Mouse (Mus musculus): ENCODE measurements around the gene Sar1b.
"Not testable (repeated sequence)": the region's sequence is repeated elsewhere in the genome, so short reads cannot be mapped to it uniquely, and the experiment has no call there.

The Sar1b gene

DNA sequence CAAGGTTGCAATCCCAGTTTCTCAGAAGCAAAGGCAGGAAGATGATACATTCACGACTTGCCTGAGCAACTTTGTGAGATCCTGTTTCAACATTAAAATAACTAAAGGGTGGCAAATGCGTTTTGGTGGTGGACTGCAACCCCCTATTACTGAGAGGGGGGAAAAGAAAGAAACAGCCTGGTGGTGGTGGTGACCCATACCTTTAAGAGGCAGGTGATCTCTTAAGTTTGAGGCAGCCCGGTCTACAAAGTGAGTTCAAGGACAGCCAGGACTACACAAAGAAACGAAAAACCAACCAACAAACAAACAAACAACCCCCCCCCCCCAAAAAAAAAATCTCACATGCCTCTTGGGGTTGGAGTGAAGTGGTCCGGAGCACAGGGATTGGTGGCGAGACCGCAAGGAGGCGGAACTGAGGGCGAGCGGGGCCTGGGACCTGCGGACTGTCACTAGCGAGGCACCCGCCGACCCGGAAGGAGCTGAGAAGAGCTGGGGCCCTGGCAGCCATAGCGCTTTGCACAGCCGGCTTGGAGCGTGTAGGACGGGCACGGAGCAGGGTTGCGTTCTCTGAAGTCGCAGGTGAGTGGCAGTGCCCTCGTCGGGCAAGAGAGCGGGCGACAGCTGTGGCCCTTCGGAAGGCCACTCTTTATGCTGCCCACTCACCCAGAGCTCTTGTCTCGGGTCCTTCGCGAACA lies at the start of gene Sar1b, which contains the start of gene Sec24a:
Sar1b (plus strand) TSS at position 475 of the 695 bp plus-strand sequence.
Sec24a (minus strand) TSS at position 422 of the 695 bp plus-strand sequence.
- peak; percentile 92 for DNase-seq

DNA sequence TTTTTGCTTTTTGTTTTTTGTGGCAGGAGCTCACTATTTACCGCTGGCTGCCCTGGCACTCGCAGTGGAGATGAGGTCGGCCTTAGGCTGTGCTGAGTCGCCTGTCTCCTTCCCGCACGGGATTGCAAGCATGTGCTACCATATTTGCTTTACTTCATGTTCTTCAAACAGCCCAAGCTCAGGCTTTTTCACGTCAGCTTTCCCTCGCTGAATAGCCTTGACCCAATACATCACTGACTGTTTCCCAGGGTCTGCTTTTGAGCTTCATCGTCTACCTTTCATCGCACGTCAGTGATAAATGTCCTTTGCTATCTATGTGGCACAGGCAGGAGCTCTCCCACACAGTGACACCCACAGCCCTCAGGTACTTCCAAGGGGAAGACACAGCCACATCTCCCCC lies 42.4 kb upstream of the Sar1b start:
- DNase-seq = no peak

DNA sequence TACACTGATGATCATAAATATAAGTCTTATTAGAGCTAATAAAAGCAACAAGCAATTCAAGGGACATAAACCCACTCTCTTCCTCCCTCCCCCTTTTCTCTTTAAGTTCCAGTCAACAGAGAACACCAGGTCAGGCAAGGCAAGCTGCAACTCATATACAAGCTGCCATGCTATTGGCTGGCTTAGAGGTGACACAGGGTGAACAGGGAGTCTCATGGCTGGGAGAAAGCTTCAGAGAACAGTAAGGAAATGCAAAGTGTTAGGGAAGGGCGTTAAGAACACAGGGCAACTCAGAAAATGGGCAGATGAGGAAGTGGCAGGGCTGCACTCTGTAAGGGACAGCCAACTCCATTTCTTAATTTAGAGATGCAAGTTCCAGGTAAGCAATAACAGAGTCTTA lies 30.6 kb upstream of the Sar1b start:
- DNase-seq = no peak

DNA sequence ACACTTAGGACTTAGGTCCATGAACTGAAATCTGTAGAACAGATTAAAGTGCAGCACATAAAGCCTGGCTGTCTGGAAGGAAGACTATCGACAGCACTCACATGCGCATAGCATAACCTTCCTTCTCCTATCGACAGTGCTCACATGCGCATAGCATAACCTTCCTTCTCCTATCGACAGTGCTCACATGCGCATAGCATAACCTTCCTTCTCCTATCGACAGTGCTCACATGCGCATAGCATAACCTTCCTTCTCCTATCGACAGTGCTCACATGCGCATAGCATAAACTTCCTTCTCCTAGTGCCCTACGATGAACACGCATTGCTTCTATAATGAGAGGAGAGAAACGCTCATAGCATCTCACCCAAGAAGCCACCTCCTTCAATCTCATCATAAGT lies 29.3 kb upstream of the Sar1b start:
- DNase-seq = not testable (repeated sequence)

DNA sequence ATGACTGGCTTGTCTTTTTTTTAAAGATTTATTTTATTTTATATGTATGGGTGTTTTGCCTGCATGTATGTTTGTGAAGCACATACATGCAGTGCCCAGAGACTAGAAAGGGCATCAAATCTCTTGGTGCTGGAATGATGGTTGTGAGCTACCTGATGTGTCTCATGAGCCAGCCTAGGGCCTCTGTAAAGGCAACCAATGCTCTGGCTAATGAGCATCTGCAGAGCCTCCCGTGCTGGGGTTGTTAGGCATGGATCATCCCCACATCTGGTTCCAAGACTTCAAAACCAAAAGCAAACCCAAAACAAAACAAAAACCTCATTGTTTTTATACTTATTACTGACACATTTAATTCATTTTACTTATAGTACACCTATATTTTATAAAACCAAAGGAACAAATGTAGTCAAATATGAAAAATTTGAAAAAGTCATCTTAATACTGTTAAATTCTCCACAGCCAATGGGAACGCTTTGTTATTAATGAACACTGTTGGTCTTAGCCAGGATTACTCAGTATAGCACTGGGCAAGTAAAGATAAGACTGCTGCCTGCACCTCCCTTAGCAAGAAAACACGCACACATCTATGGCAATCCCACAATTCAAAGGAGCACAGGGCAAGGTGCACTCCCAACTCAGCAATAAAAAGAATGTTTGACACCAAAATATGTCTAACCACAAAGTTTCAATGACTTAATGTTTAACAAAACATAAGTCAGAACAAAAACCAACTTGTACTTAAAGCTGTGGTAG lies 24.7 kb upstream of the Sar1b start:
- DNase-seq = no peak

DNA sequence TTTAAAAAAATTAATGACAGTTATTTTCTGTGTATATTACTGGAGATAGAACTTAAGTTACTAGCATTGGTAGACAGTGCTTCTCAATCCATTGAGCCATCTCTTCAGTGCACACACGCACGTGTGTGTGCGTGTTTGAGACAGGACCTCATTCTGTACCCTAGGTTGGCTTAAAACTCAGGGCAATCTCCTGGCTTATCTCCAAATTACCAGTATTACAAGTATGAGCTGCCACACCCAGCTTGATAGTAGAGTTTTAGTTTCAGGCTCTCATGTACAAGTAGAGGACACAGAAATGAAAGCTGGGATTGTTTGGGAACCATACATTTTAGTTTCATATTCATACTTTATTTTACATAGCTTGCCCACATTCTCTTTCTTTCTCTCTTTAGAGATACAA lies 22.8 kb upstream of the Sar1b start:
- no peak for DNase-seq

DNA sequence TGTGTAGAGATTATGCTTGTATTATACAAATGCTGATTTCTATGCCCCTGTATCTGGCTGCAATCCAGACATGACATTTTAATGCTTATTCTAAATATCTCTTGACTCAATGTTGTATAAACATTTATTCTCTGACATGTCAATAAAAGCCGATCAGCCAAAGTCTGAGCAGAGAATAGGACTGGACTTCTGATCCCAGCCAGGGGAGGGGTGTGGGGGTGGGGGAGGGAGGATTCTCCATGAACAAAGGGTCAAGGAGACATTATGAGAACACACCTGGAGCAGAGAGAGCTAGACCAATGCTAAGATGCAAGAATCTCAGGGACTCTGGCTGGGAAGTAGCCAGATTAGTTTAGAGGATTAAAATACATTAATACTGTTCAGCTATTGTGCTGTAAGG lies 17.4 kb upstream of the Sar1b start:
- no peak for DNase-seq

DNA sequence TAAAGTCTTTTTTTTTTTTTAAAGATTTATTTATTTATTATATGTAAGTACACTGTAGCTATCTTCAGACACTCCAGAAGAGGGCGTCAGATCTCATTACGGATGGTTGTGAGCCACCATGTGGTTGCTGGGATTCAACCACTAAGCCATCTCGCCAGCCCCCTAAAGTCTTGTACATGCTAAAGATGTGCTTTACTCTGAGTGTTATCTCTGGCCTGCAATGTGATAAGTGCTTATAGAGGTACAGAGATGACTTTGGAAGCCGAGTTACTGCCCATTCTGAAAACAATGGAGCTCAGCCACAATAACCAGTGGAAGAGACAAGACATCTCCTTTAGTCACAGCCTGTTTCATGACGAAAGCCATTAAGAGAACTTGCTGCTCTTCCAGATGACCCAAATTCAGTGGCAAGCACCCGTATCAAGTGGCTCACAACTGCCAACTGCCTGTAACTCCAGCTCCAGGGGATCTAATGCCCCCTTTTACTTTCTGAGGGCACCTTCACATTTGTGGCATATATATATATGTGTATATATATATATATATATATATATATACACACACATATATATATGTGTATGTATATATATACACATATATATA lies 11.8 kb upstream of the Sar1b start:
- DNase-seq = not testable (repeated sequence)

DNA sequence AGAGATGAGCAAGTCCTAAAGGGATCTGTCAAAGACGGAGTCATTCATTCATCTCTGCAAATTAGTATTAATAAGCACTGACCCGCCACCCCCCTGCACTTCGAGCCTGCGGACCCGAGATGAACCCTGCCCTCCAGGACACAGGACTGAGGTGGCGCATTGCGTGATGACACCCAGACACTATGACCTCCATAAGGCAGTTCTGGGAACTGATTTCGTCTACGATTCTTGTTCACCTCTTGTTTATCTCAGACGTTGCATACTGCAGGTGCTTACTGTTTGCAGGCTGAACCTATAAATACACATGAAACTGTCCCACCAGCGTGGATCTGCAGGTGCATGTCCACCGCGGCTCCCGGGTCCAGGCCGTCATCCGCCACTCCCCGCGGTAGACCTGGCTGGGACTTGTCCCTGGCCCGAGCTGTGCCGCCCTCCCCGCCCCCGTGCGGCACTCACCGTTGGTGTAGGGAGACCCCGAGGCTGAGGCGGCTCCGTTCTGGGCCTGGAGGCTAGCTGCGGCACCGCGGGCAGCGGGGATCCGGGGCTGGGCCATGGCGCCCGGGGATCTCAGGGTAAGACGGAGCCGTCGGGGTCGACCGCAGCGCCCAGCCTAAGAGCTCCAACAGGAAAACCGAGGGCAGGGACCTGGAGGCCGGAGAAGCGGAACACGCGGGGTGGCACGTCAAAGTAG lies 7.7 kb upstream of the Sar1b start:
- DNase-seq = peak in 1 of 2 experiments; percentile 63

DNA sequence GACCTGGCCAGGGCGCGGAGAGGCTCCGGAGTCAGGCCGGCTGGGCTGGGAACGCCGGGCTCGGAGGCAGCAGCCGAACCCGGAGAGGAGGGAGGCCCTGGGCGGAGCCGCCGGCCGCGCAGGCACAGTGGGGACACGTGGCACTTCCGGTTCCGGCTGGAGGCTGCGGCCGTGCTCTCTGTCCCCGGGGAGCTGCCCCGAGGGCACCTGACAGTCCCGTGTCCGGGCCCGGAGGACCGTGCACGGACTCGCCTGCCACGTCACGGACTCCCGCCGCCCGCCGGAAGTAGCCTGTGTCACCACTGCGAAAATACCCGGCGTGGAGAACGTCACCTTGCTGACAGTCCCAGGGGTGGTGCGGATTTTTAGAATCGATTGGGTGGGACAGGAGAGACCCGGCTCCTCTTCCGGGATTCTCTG lies 7.1 kb upstream of the Sar1b start:
- peak; percentile 95 to 96 for DNase-seq

DNA sequence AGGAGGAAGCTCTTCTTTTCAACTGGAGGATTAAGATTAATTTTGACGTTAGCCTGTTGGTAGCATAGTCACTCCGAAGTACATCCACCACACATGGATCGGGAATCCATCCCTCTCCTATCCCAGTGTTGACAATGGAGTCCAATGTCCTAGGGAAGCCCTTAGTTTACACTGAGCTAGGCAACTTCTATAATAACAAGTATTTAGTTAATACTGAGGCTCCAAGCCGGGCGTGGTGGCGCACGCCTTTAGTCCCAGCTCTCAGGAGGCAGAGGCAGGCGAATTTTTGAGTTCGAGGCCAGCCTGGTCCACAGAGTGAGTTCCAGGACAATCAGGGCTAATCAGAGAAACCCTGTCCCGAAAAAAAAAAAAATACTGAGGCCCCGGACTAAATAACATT lies 6.5 kb upstream of the Sar1b start:
- DNase-seq = no peak

DNA sequence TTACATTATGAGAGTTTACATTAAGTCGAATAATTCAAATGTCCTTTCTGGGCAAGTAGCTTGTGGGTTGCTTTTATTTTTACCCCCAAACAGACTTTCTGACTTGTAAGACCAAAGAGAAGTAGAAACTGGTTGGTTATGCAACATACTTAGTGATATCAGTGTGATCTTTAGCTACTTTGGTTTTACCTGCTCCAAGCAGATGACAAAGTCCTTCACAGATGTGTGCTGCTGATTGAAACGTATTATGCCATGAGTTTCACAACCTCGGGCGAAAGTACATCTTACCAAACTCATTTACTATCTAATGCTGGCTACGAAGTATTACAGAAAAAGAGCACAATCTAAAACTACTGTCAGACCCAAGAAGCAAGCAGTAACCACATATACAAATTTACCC lies 5.9 kb upstream of the Sar1b start:
- DNase-seq = no peak

DNA sequence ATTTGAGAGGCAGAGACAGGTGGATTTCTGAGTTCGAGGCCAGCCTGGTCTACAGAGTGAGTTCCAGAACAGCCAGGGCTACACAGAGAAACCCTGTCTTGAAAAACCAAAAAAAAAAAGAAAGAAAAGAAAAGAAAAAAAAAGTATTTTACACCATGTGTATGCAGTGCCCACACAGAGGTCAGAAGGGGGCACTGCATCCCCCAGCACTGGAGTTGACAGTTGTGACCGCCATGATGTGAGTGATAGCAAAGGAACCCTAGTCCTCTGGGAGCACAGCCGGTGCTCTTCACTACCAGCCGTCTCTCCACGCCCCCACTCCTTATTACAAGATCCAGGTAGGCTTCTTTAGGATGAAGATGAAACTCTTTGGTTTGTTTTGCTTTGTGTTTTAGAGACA lies 5.3 kb upstream of the Sar1b start:
- DNase-seq = not testable (repeated sequence)

DNA sequence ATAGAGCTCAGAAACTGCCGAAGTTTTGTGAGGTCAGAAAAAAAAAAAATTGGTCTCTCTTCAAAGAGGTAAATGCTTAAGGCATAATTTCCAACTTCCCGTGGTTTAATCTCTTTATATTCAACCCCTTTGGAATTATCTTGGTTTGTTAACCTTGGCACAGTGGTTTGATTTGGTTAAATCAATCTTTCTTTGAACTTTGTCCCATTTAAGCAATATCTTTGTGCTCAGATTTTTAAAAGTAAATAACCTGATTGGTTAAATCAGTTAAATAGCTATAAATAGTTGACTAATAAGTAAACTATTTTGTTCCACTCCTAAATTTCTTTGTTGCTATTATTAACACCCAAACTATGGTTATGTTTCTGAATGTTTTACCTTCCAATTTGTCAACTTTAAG lies 4.2 kb upstream of the Sar1b start:
- DNase-seq = no peak

DNA sequence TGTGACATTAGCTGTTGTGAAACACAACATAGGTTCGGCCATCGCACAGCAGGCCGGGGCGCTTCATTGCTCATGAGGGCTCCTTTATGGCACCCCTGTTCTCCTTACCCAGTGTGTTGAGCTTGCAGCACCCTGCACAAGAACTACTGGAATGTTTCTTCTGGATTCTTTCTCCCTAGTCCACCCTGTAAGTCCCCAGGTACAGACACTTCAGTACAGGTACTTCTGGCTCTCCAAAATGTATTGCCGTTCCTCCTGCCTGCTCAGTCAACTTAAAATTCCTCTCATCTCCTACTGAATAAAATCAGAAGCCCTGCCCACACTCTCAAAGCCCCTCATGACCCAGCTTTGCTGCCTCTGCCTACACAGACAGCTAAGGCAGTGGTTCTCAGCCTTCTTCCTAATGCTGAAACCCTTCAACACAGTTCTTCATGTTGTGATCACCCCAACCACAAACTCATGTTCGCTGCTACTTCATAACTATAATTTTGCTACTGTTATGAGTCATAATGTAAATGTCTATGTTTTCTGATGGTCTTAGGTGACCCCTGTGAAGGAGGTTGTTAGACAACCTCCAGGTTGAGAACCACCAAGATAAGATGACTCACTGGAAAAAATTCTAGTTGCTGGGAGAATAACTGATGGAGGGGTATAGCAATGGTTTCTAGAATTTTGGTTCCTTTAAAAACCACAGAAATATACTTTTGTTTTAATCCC lies 3.4 kb upstream of the Sar1b start:
- DNase-seq = no peak

DNA sequence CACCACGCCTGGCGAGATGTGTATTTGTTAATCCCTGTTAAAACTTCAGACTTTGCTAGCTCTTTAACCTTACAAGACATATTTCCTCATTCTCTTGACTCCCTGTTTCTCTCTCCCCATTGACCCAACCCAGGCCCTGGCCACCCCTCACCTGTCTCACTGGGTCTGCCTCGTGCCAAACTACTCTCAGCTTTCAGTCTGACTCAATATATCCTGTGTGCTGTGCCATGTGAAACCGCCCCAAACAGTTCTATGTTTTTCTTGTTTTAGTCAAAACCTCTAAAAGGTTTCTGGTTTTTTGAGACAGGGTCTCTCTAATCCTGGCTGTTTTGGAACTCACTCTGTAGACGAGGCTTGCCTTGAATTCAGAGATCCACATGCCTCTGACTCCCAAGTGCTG lies 2.2 kb upstream of the Sar1b start:
- no peak for DNase-seq

DNA sequence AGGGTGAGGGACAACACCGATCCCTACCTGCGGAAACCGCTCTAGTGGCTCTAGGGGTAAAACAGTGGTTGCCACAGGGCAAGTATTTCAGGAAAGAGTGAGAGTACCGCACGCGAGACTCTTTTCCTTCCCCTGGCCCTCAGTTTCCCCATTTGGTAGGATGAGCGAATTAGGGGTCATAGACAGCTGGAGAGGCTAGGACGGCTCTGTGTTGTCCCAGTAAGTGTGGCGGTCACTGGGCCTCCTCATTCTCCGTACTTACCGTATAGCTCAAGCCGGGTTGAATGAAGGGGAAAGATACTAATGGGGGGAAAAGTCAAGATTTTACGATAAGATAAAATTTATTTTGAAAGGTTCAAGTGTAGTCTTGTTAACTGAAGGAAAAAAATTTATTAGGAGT lies 468 bp downstream of the Sar1b start:
- no peak for DNase-seq

DNA sequence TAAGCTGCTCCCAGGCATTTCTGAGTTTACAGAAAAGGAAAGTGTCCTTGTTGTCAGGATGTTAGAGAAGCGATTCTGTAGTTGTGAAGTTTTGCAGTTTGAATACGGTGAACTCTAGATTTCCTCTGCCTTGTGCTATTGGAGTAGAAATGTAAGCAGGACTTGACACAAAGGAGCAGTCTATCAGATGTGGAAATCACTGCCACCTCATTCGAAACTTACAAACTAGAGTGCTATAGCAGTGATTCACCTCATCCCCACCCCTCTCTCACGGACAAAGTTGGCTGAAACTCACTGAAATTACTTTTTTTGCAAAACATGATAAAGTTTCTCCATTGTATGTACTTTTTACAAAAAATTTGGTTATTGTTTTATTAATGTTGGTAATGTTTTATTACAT lies 1.3 kb downstream of the Sar1b start:
- DNase-seq = no peak

DNA sequence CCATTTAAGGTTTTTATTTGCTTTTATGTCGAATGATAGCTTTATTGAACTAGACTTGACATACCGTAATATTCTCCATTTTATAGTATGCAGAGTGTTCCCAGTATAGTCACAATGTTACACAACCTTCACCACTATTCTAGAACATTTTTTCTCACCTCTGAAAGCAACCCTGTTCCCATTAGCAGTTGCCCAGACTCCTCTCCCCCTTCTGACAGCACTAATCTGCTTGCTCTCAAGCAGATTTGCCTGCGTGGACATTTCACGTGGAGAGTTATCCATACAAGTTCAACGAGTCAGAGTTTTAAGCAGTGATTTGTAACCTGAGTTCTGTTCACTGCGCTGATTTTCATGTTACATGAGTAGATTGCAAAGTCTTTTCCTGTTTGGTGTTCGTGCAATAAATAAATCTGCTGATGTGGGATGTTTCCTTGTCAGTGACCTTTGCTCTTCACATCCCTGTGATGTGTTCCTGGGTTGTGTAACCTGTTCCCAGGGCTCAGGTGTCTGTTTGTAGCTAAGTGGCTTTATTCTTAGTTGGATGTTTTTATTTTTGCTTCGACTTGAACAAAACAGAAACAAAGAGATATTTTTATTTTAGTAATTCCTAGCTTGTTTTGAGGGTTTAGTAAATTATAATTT lies 4.2 kb downstream of the Sar1b start:
- DNase-seq = no peak

DNA sequence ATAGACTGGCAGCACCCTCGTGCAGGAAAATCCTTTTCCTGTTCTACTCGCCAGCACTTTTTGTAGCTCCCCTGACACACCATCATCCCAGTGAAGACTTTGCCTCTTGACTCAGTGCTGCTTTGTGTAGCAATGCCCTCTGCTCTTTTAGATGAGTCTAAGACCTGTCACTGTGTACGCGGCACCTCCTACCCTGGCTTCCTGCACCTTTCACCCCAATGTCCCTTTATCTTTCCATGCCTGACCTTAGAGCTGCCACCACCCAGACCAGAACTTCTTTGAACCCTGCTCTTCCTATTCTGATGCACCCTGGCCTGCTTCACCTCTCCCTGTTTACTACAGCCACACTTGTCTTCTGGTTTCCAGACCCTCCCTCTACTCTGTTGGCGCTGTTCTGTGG lies 4.8 kb downstream of the Sar1b start:
- no peak for DNase-seq

DNA sequence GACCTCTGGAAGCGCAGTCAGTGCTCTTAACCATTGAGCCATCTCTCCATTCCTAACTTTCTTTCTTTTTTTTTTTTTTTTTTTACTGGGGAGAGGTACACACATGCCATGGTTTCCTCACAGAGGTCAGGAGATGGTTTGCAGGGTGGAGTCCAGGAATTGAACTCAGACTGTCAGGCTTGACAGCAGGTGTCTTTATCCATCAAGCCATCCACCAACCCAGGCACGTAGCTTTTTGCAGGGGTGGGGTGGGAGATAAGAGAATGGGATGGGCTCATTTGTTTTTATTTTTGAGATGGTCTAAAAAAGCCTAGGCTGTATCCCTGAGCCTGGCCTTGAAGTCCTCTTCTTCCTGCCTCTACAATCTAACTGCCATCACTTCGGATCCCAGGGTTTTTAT lies 12.0 kb downstream of the Sar1b start:
- DNase-seq = no peak

DNA sequence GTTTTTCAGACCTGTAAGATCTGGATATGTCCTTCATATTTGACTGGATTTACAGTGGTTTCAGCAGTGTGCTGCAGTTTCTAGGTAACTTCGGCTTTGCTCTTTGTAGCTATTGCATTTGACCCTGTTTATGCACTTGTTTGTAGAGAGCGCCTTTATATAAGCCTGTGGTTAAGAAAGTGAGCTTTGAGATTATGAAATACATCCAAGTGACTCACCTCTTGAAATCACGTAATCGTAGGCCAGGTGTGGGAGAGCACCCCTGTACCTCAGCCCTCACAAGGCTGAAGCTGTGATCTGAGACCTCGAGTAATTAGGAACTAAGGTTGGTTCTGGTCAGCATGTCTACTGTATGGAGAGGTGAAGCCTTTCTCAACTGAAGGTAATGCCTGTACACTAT lies 14.0 kb downstream of the Sar1b start:
- DNase-seq = no peak
